Mouse (Mus musculus) limb, embryonic 14.5 days (tissue): ENCODE results near the gene C2cd4a. TPM values are rescaled to one million over a fixed set of nuclear protein-coding genes. Genes with fewer than 3 reads are reported as not detected.

Experiments used
- ATAC-seq: fragments of 200-750 bp; cut with Nextera tagmentation; 2 replicates; pipeline ENCODE4 v1.8.0; 2017; ENCODE audit warnings: low read depth, moderate number of reproducible peaks, moderate TSS enrichment; ENCODE audit not compliant: low FRiP score
- DNase-seq: peaks from one replicate; pipeline ENCODE4 v3.0.0-alpha.2; 2015; ENCODE audit warnings: low spot score
- H3K27ac ChIP-seq: fragments of 300-500 bp; sonication (generic); replicated peaks from 2 replicates; pipeline ENCODE4 v1.5.1; 2014; ENCODE audit warnings: low read depth, mild to moderate bottlenecking, low read length, moderate library complexity, mixed read lengths
- H3K27me3 ChIP-seq: fragments of 300-500 bp; sonication (generic); 2 replicates; pipeline ENCODE4 v1.6.1; 2014; ENCODE audit warnings: low read length, mixed read lengths; ENCODE audit not compliant: control insufficient read depth, insufficient read depth
- H3K36me3 ChIP-seq: fragments of 300-500 bp; sonication (generic); 2 replicates; pipeline ENCODE4 v1.6.1; 2014; ENCODE audit warnings: mild to moderate bottlenecking, low read length, moderate library complexity, mixed read lengths; ENCODE audit not compliant: control insufficient read depth, insufficient read depth
- H3K4me1 ChIP-seq: fragments of 300-500 bp; sonication (generic); 2 replicates; pipeline ENCODE4 v1.6.1; 2014; ENCODE audit warnings: antibody characterized with exemption, low read length, mixed read lengths; ENCODE audit not compliant: control insufficient read depth, insufficient read depth
- H3K4me2 ChIP-seq: fragments of 300-500 bp; sonication (generic); replicated peaks from 2 replicates; pipeline ENCODE4 v1.6.1; 2014; ENCODE audit warnings: low read depth, mild to moderate bottlenecking, low read length, moderate library complexity; ENCODE audit not compliant: severe bottlenecking
- H3K4me3 ChIP-seq: fragments of 300-500 bp; sonication (generic); replicated peaks from 2 replicates; pipeline ENCODE4 v1.5.1; 2014; ENCODE audit warnings: low read length
- H3K9ac ChIP-seq: fragments of 300-500 bp; sonication (generic); 2 replicates; pipeline ENCODE4 v1.6.1; 2014; ENCODE audit warnings: mild to moderate bottlenecking, low read depth, low read length, moderate library complexity; ENCODE audit not compliant: severe bottlenecking
- H3K9me3 ChIP-seq: fragments of 300-500 bp; sonication (generic); 2 replicates; pipeline ENCODE4 v1.6.1; 2016; ENCODE audit warnings: low read length; ENCODE audit not compliant: control insufficient read depth
- POLR2A ChIP-seq: fragments of 200-500 bp; IDR thresholded peaks from 2 replicates; pipeline ENCODE4 v1.8.0; 2012; ENCODE audit warnings: inconsistent platforms, mild to moderate bottlenecking, moderate library complexity, borderline replicate concordance; ENCODE audit not compliant: insufficient read depth, insufficient read length; ENCODE audit errors: extremely low read depth
- WGBS: fragments of 180-500 bp; shearing (Covaris S2); extraction: QIAGEN DNeasy Blood & Tissue Kit; methylation state at CpG from one replicate; pipeline ENCODE4 v1.1.7; 2014; 5-methylcytosine and 5-hydroxymethylcytosine counted together
- polyA plus RNA-seq, 2 experiments: library from polyadenylated mRNA; depleted of rRNA in 1 of 2; stranded (reverse) in 1 of 2; unstranded in 1 of 2; fragments of >200 nt; fragmentation: Nextera tagmentation in 1 of 2; extraction: Ambion mirVana in 1 of 2; gene quantifications; 2 replicates each; pipeline versions ENCODE4 v1.2.1 to v1.2.3; 2012 to 2014

Gene C2cd4a
- polyA plus RNA-seq, 2 experiments = 1.0 to 1.3 TPM

- H3K4me1 ChIP-seq = no peaks in the 10 kb centered on the region
- 77% methylated on average over 16 of the region's 16 CpGs for WGBS
- H3K4me3 ChIP-seq = no peak overlapping the region
- no peak overlapping the region for H3K4me2 ChIP-seq
- H3K9ac ChIP-seq = no peak overlapping the region
- H3K27ac ChIP-seq = no peak overlapping the region
- H3K27me3 ChIP-seq = no peaks in the 10 kb centered on the region
- ATAC-seq = no peak
- no peak for TF ChIP-seq POLR2A
- no peaks in the 10 kb centered on the region for H3K36me3 ChIP-seq
- DNase-seq = no peak
- H3K9me3 ChIP-seq = no peaks in the 10 kb centered on the region
Observed at GRCm38 (mm10) chr9:67869691-67870450, 37.7 kb upstream of the C2cd4a start.

- Histone ChIP-seq H3K4me3 (no peak overlapping the region), H3K9ac (no peak overlapping the region), H3K4me2 (no peak overlapping the region), H3K36me3 (no peaks in the 10 kb centered on the region), H3K4me1 (no peaks in the 10 kb centered on the region), H3K27me3 (no peaks in the 10 kb centered on the region), H3K27ac (no peak overlapping the region), H3K9me3 (no peaks in the 10 kb centered on the region)
- ATAC-seq (no peak), DNase-seq (no peak)
- no peak for TF ChIP-seq POLR2A
- 72% methylated on average over 6 of the region's 6 CpGs for WGBS
Observed at GRCm38 (mm10) chr9:67867411-67867810, 35.3 kb upstream of the C2cd4a start.

- TF ChIP-seq POLR2A = no peak
Observed at GRCm38 (mm10) chr9:67865411-67865810, 33.3 kb upstream of the C2cd4a start.

GRCm38 (mm10) chr9:67864011-67864410, 31.9 kb upstream of the C2cd4a start:
- H3K4me3 ChIP-seq = no peak overlapping the region
- no peak overlapping the region for H3K9ac ChIP-seq
- H3K9me3 ChIP-seq = no peaks in the 10 kb centered on the region
- H3K4me1 ChIP-seq = no peaks in the 10 kb centered on the region
- H3K27ac ChIP-seq = no peak overlapping the region
- no peak overlapping the region for H3K4me2 ChIP-seq
- ATAC-seq (no peak), DNase-seq (no peak)
- H3K27me3 ChIP-seq = no peaks in the 10 kb centered on the region
- no peaks in the 10 kb centered on the region for H3K36me3 ChIP-seq
- WGBS = 35% methylated on average over 4 of the region's 4 CpGs
- no peak for TF ChIP-seq POLR2A

More at GRCm38 (mm10) chr9:67865411-67865810, 33.3 kb upstream of the C2cd4a start:
- no peaks in the 10 kb centered on the region for H3K9me3 ChIP-seq
- H3K27me3 ChIP-seq = no peaks in the 10 kb centered on the region
- H3K27ac ChIP-seq = no peak overlapping the region
- H3K4me2 ChIP-seq = no peak overlapping the region
- no peak overlapping the region for H3K9ac ChIP-seq
- no peaks in the 10 kb centered on the region for H3K4me1 ChIP-seq
- WGBS = 32% methylated on average over 7 of the region's 7 CpGs
- no peak for DNase-seq
- no peaks in the 10 kb centered on the region for H3K36me3 ChIP-seq
- ATAC-seq = no peak
- H3K4me3 ChIP-seq = no peak overlapping the region

GRCm38 (mm10) chr9:67863332-67863731, 31.2 kb upstream of the C2cd4a start:
- no peak overlapping the region for H3K4me3 ChIP-seq
- H3K4me1 ChIP-seq = no peaks in the 10 kb centered on the region
- no peak overlapping the region for H3K27ac ChIP-seq
- H3K9me3 ChIP-seq = no peaks in the 10 kb centered on the region
- H3K27me3 ChIP-seq = no peaks in the 10 kb centered on the region
- no peak for DNase-seq
- WGBS = 92% methylated on average over 5 of the region's 5 CpGs
- H3K36me3 ChIP-seq = no peaks in the 10 kb centered on the region
- no peak for TF ChIP-seq POLR2A
- no peak overlapping the region for H3K9ac ChIP-seq
- H3K4me2 ChIP-seq = no peak overlapping the region
- no peak for ATAC-seq
